Mouse (Mus musculus) E14TG2a.4 (cell line): Measurements from ENCODE around the gene Rhou.

Experiments
- CTCF ChIP-seq: conservative IDR thresholded peaks from 2 replicates; pipeline ENCODE4 v1.5.1; 2014; ENCODE audit warnings: low read length
- POU5F1 ChIP-seq: IDR thresholded peaks from 2 replicates; pipeline ENCODE4 v1.6.1; 2014; ENCODE audit warnings: low read length, borderline replicate concordance

DNA sequence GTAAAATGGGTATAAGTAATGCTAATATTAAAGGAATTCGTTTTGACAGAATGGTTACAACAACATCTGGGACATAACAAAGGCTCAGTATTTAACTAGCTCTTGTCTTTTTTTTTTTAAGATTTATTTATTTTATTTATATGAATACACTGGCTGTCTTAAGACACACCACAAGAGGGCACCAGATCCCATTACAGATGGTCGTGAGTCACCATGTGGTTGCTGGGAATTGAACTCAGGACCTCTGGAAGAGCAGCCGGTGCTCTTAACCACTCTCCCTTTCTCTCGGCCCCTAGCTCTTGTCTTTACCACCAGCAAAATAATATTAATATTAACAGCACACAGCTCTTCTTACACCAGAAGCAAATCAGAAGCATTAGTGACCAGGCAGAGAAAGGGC is 1.1 kb upstream of the Rhou start:
- TF ChIP-seq CTCF (peak; percentile 16; the same call in 1 of the 2 replicates), POU5F1 (no peak)
